Mouse (Mus musculus): ENCODE data around the gene Chek2. TPM values are rescaled to one million over a fixed set of nuclear protein-coding genes. Genes with fewer than 3 reads are reported as not detected.

Chek2 gene
- total and polyA plus RNA-seq, 3 experiments, result 2.5 to 100 (median 70.4) TPM

- H3K27me3 ChIP-seq (ENCODE audit: insufficient read depth, low read length), result no peaks in the 10 kb centered on the region
- peaks cover 74% of the 10 kb centered on the region for H3K36me3 ChIP-seq (replicated peaks)
- H3K4me1 ChIP-seq (ENCODE audit: insufficient read depth, low read depth, low read length), result peaks cover 95% of the 10 kb centered on the region
- ATAC-seq (ENCODE audit: extremely low read depth, insufficient number of reproducible peaks, low FRiP score, poor library complexity, severe bottlenecking) (peak; percentile 84), DNase-seq (ENCODE audit: low spot score) (peak; percentile 75)
- TF ChIP-seq GATA1 (IDR thresholded peaks at IDR 0.05; ENCODE audit: borderline replicate concordance, low read length) (no peak), CTCF (IDR thresholded peaks at IDR 0.05; ENCODE audit: low read depth, low read length) (no peak), GATA2 (IDR thresholded peaks at IDR 0.05; ENCODE audit: borderline replicate concordance, low read depth, low read length) (no peak), TAL1 (conservative IDR thresholded peaks at IDR 0.05; ENCODE audit: low read depth, low read length) (peak; percentile 72), POLR2AphosphoS5 (IDR thresholded peaks at IDR 0.05; ENCODE audit: insufficient replicate concordance, low read depth, low read length) (no peak)
- peak overlapping the region; percentile 57; the same call in 1 of the 2 replicates for H3K4me3 ChIP-seq (ENCODE audit: low read depth, low read length)
- no peaks in the 10 kb centered on the region for H3K9me3 ChIP-seq (replicated peaks)
These were observed 35.6 kb upstream of the Chek2 start for GRCm38 (mm10) chr5:110804012-110804743.

GRCm38 (mm10) chr5:110806154-110806553, 33.6 kb upstream of the Chek2 start:
- TF ChIP-seq POLR2AphosphoS5 (IDR thresholded peaks at IDR 0.05; ENCODE audit: insufficient replicate concordance, low read depth, low read length) (no peak), CTCF (IDR thresholded peaks at IDR 0.05; ENCODE audit: low read depth, low read length) (no peak), GATA2 (IDR thresholded peaks at IDR 0.05; ENCODE audit: borderline replicate concordance, low read depth, low read length) (no peak), TAL1 (conservative IDR thresholded peaks at IDR 0.05; ENCODE audit: low read depth, low read length) (no peak), GATA1 (IDR thresholded peaks at IDR 0.05; ENCODE audit: borderline replicate concordance, low read length) (no peak)
- H3K9me3 ChIP-seq (replicated peaks), result no peaks in the 10 kb centered on the region
- peaks cover 54% of the 10 kb centered on the region for H3K36me3 ChIP-seq (replicated peaks)
- H3K4me1 ChIP-seq (ENCODE audit: insufficient read depth, low read depth, low read length), result peaks cover 85% of the 10 kb centered on the region
- no peaks in the 10 kb centered on the region for H3K27me3 ChIP-seq (ENCODE audit: insufficient read depth, low read length)
- ATAC-seq (ENCODE audit: extremely low read depth, insufficient number of reproducible peaks, low FRiP score, poor library complexity, severe bottlenecking), result no peak
- no peak overlapping the region; the same call in 1 of the 2 replicates for H3K4me3 ChIP-seq (ENCODE audit: low read depth, low read length)
- DNase-seq (ENCODE audit: low spot score), result no peak

GRCm38 (mm10) chr5:110806676-110807075, 33.1 kb upstream of the Chek2 start:
- ATAC-seq (ENCODE audit: extremely low read depth, insufficient number of reproducible peaks, low FRiP score, poor library complexity, severe bottlenecking), result no peak
- Histone ChIP-seq H3K36me3 (replicated peaks) (peaks cover 49% of the 10 kb centered on the region), H3K27me3 (ENCODE audit: insufficient read depth, low read length) (no peaks in the 10 kb centered on the region), H3K4me3 (ENCODE audit: low read depth, low read length) (no peak overlapping the region; the same call in 1 of the 2 replicates), H3K9me3 (replicated peaks) (no peaks in the 10 kb centered on the region), H3K4me1 (ENCODE audit: insufficient read depth, low read depth, low read length) (peaks cover 82% of the 10 kb centered on the region)
- DNase-seq (ENCODE audit: low spot score), result no peak
- TF ChIP-seq GATA2 (IDR thresholded peaks at IDR 0.05; ENCODE audit: borderline replicate concordance, low read depth, low read length), result no peak
- TF ChIP-seq GATA1 (IDR thresholded peaks at IDR 0.05; ENCODE audit: borderline replicate concordance, low read length), result no peak
- TF ChIP-seq TAL1 (conservative IDR thresholded peaks at IDR 0.05; ENCODE audit: low read depth, low read length), result no peak

- Histone ChIP-seq H3K27me3 (ENCODE audit: insufficient read depth, low read length) (no peaks in the 10 kb centered on the region), H3K9me3 (replicated peaks) (no peaks in the 10 kb centered on the region), H3K4me3 (ENCODE audit: low read depth, low read length) (peak overlapping the region; percentile 96), H3K36me3 (replicated peaks) (peaks cover 41% of the 10 kb centered on the region), H3K4me1 (ENCODE audit: insufficient read depth, low read depth, low read length) (peaks cover 79% of the 10 kb centered on the region)
- no peak for DNase-seq (ENCODE audit: low spot score)
- TF ChIP-seq GATA1 (IDR thresholded peaks at IDR 0.05; ENCODE audit: borderline replicate concordance, low read length) (no peak), GATA2 (IDR thresholded peaks at IDR 0.05; ENCODE audit: borderline replicate concordance, low read depth, low read length) (no peak), TAL1 (conservative IDR thresholded peaks at IDR 0.05; ENCODE audit: low read depth, low read length) (no peak), POLR2AphosphoS5 (IDR thresholded peaks at IDR 0.05; ENCODE audit: insufficient replicate concordance, low read depth, low read length) (no peak), CTCF (IDR thresholded peaks at IDR 0.05; ENCODE audit: low read depth, low read length) (no peak)
- ATAC-seq (ENCODE audit: extremely low read depth, insufficient number of reproducible peaks, low FRiP score, poor library complexity, severe bottlenecking), result no peak
These were observed 32.3 kb upstream of the Chek2 start for GRCm38 (mm10) chr5:110807453-110807852.

GRCm38 (mm10) chr5:110808061-110808631, 31.6 kb upstream of the Chek2 start:
- Histone ChIP-seq H3K4me1 (ENCODE audit: insufficient read depth, low read depth, low read length) (peaks cover 72% of the 10 kb centered on the region), H3K9me3 (replicated peaks) (no peaks in the 10 kb centered on the region), H3K36me3 (replicated peaks) (peaks cover 40% of the 10 kb centered on the region), H3K27me3 (ENCODE audit: insufficient read depth, low read length) (no peaks in the 10 kb centered on the region), H3K4me3 (ENCODE audit: low read depth, low read length) (peak overlapping the region; percentile 96)
- DNase-seq (ENCODE audit: low spot score), result peak; percentile 82
- peak; percentile 38 for ATAC-seq (ENCODE audit: extremely low read depth, insufficient number of reproducible peaks, low FRiP score, poor library complexity, severe bottlenecking)
- no peak for TF ChIP-seq CTCF (IDR thresholded peaks at IDR 0.05; ENCODE audit: low read depth, low read length)

- ATAC-seq (ENCODE audit: extremely low read depth, insufficient number of reproducible peaks, low FRiP score, poor library complexity, severe bottlenecking) (no peak), DNase-seq (ENCODE audit: low spot score) (peak; percentile 19)
- no peaks in the 10 kb centered on the region for H3K9me3 ChIP-seq (replicated peaks)
- H3K36me3 ChIP-seq (replicated peaks), result peaks cover 36% of the 10 kb centered on the region
- H3K27me3 ChIP-seq (ENCODE audit: insufficient read depth, low read length), result no peaks in the 10 kb centered on the region
- peak overlapping the region; percentile 96 for H3K4me3 ChIP-seq (ENCODE audit: low read depth, low read length)
- TF ChIP-seq GATA1 (IDR thresholded peaks at IDR 0.05; ENCODE audit: borderline replicate concordance, low read length) (no peak), TAL1 (conservative IDR thresholded peaks at IDR 0.05; ENCODE audit: low read depth, low read length) (no peak), POLR2AphosphoS5 (IDR thresholded peaks at IDR 0.05; ENCODE audit: insufficient replicate concordance, low read depth, low read length) (no peak), GATA2 (IDR thresholded peaks at IDR 0.05; ENCODE audit: borderline replicate concordance, low read depth, low read length) (no peak), CTCF (IDR thresholded peaks at IDR 0.05; ENCODE audit: low read depth, low read length) (no peak)
- peaks cover 64% of the 10 kb centered on the region for H3K4me1 ChIP-seq (ENCODE audit: insufficient read depth, low read depth, low read length)
These were observed 30.7 kb upstream of the Chek2 start for GRCm38 (mm10) chr5:110808821-110809666.
